Mouse (Mus musculus): ENCODE results near the gene Ankrd54. TPM values are rescaled to one million over a fixed set of nuclear protein-coding genes. Genes with fewer than 3 reads are reported as not detected.

The Ankrd54 gene
- polyA plus RNA-seq (2016; fragmentation: Nextera tagmentation; extraction: Ambion mirVana): 57.7 and 61.8 TPM in 2 replicates

- H3K36me3 ChIP-seq (replicated peaks): peaks cover 36% of the 10 kb centered on the region
- H3K27ac ChIP-seq (replicated peaks): peak within 1 kb of the TSS; percentile 88
- peaks cover 44% of the 10 kb centered on the region for H3K4me1 ChIP-seq
- WGBS: under 1% methylated on average over 80 of the region's 80 CpGs
- H3K9me3 ChIP-seq: no peaks in the 10 kb centered on the region
- no peaks in the 10 kb centered on the region for H3K27me3 ChIP-seq (replicated peaks; ENCODE audit: low read depth, poor library complexity, severe bottlenecking)
- DNase-seq (ENCODE audit: low spot score): peak; percentile 97
- H3K4me3 ChIP-seq: peak within 1 kb of the TSS; percentile 94
Measured at GRCm38 (mm10) chr15:79062376-79063159, at the start of gene Ankrd54. Gene Ankrd54 (minus strand): TSS chr15:79062893.

GRCm38 (mm10) chr15:79111774-79112173, 49.1 kb upstream of the Ankrd54 start:
- WGBS: 90% methylated on average over 4 of the region's 4 CpGs
- Histone ChIP-seq H3K27me3 (replicated peaks; ENCODE audit: low read depth, poor library complexity, severe bottlenecking) (peaks cover 21% of the 10 kb centered on the region), H3K4me1 (peaks cover 50% of the 10 kb centered on the region), H3K27ac (replicated peaks) (no peak overlapping the region), H3K36me3 (replicated peaks) (peaks cover 32% of the 10 kb centered on the region), H3K9me3 (no peaks in the 10 kb centered on the region), H3K4me3 (no peak overlapping the region)
- DNase-seq (ENCODE audit: low spot score): no peak

GRCm38 (mm10) chr15:79110528-79110927, 47.8 kb upstream of the Ankrd54 start:
- H3K36me3 ChIP-seq (replicated peaks): peaks cover 22% of the 10 kb centered on the region
- peak overlapping the region; percentile 85 for H3K4me3 ChIP-seq
- peaks cover 21% of the 10 kb centered on the region for H3K27me3 ChIP-seq (replicated peaks; ENCODE audit: low read depth, poor library complexity, severe bottlenecking)
- 77% methylated on average over 2 of the region's 2 CpGs for WGBS
- H3K9me3 ChIP-seq: no peaks in the 10 kb centered on the region
- DNase-seq (ENCODE audit: low spot score): no peak
- peaks cover 52% of the 10 kb centered on the region for H3K4me1 ChIP-seq
- H3K27ac ChIP-seq (replicated peaks): no peak overlapping the region

GRCm38 (mm10) chr15:79110031-79110430, 47.3 kb upstream of the Ankrd54 start:
- H3K4me1 ChIP-seq: peaks cover 50% of the 10 kb centered on the region
- peak overlapping the region; percentile 85 for H3K4me3 ChIP-seq
- no peaks in the 10 kb centered on the region for H3K9me3 ChIP-seq
- no peak for DNase-seq (ENCODE audit: low spot score)
- H3K27me3 ChIP-seq (replicated peaks; ENCODE audit: low read depth, poor library complexity, severe bottlenecking): peaks cover 21% of the 10 kb centered on the region
- peaks cover 17% of the 10 kb centered on the region for H3K36me3 ChIP-seq (replicated peaks)
- H3K27ac ChIP-seq (replicated peaks): no peak overlapping the region
- WGBS: 15% methylated on average over 9 of the region's 9 CpGs

GRCm38 (mm10) chr15:79109321-79109934, 46.7 kb upstream of the Ankrd54 start:
- WGBS: under 1% methylated on average over 46 of the region's 46 CpGs
- Histone ChIP-seq H3K27ac (replicated peaks) (peak overlapping the region; percentile 92), H3K36me3 (replicated peaks) (peaks cover 11% of the 10 kb centered on the region), H3K4me1 (peaks cover 46% of the 10 kb centered on the region), H3K9me3 (no peaks in the 10 kb centered on the region), H3K4me3 (peak overlapping the region; percentile 85), H3K27me3 (replicated peaks; ENCODE audit: low read depth, poor library complexity, severe bottlenecking) (peaks cover 21% of the 10 kb centered on the region)
- no peak for DNase-seq (ENCODE audit: low spot score)

DNA sequence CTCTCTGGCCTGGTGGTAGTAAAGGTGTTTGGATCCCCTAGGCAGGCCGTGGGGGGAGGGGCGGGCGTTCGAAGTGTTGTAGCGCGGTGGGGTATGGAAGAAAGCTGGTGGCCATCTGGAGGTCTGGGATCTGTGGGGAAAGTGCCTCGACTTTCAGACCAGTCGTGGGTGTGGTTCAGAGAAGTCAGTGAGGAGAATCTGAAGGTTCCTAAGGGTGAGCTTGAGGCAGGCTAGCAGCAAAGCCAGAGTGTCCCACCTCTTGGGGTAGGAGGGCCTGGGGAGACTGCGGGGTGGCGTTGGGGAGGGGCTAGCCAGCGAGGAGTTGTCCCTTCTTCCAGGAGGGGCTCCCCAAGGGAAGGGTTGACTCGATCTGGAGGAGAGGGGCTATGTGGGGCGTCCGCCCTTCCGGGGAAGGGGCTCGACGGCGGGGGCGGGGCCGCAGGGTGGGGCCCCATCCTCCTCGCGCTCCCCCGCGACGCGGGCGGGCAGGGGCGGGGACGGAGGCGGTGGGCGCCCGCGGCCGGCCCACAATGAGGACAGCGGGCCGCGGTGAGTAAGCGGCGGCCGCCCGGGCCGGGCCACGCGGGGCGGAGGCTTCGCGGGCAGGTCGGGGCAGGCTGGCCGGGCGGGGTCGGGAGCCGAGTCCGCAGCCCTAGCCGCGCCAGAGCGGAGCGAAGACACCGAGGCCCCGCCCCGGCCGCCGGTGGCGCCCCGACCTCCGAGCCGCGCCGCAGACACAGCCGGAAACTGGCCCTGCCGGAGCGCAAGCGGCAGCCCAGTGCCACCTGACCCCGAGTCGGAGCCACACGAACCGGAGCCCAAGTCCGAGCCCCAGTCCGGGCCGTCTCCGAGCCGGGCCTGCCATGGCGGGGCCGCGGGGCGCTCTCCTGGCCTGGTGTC, 46.0 kb upstream of the Ankrd54 start, which contains the start of gene Micall1:
Gene Micall1, plus strand, starts transcription at position 478 of the 900 bp plus-strand sequence.
- Histone ChIP-seq H3K4me1 (peaks cover 46% of the 10 kb centered on the region), H3K36me3 (replicated peaks) (peaks cover 10% of the 10 kb centered on the region), H3K9me3 (no peaks in the 10 kb centered on the region), H3K27ac (replicated peaks) (peak within 1 kb of the TSS; percentile 92), H3K4me3 (peak within 1 kb of the TSS; percentile 85), H3K27me3 (replicated peaks; ENCODE audit: low read depth, poor library complexity, severe bottlenecking) (peaks cover 21% of the 10 kb centered on the region)
- peak; percentile 76 for DNase-seq (ENCODE audit: low spot score)
- under 1% methylated on average over 85 of the region's 85 CpGs for WGBS

GRCm38 (mm10) chr15:79107966-79108365, 45.3 kb upstream of the Ankrd54 start:
- DNase-seq (ENCODE audit: low spot score): no peak
- WGBS: 16% methylated on average over 7 of the region's 7 CpGs

GRCm38 (mm10) chr15:79105804-79106203, 43.1 kb upstream of the Ankrd54 start:
- Histone ChIP-seq H3K4me3 (no peak overlapping the region), H3K4me1 (peaks cover 56% of the 10 kb centered on the region)
- WGBS: 58% methylated on average over 2 of the region's 2 CpGs

More at GRCm38 (mm10) chr15:79107966-79108365, 45.3 kb upstream of the Ankrd54 start:
- H3K36me3 ChIP-seq (replicated peaks): peaks cover 7% of the 10 kb centered on the region
- H3K4me1 ChIP-seq: peaks cover 46% of the 10 kb centered on the region
- H3K27me3 ChIP-seq (replicated peaks; ENCODE audit: low read depth, poor library complexity, severe bottlenecking): peaks cover 21% of the 10 kb centered on the region
- H3K4me3 ChIP-seq: peak overlapping the region; percentile 85
- peak overlapping the region; percentile 92 for H3K27ac ChIP-seq (replicated peaks)
- H3K9me3 ChIP-seq: no peaks in the 10 kb centered on the region

GRCm38 (mm10) chr15:79103264-79103663, 40.6 kb upstream of the Ankrd54 start:
- Histone ChIP-seq H3K27ac (replicated peaks) (no peak overlapping the region), H3K27me3 (replicated peaks; ENCODE audit: low read depth, poor library complexity, severe bottlenecking) (no peaks in the 10 kb centered on the region), H3K4me1 (peaks cover 45% of the 10 kb centered on the region), H3K4me3 (no peak overlapping the region), H3K36me3 (replicated peaks) (no peaks in the 10 kb centered on the region), H3K9me3 (no peaks in the 10 kb centered on the region)
- DNase-seq (ENCODE audit: low spot score): no peak
- 78% methylated on average over 10 of the region's 10 CpGs for WGBS

More at GRCm38 (mm10) chr15:79105804-79106203, 43.1 kb upstream of the Ankrd54 start:
- no peak overlapping the region for H3K27ac ChIP-seq (replicated peaks)
- DNase-seq (ENCODE audit: low spot score): no peak
- H3K27me3 ChIP-seq (replicated peaks; ENCODE audit: low read depth, poor library complexity, severe bottlenecking): peaks cover 15% of the 10 kb centered on the region
- H3K36me3 ChIP-seq (replicated peaks): no peaks in the 10 kb centered on the region
- H3K9me3 ChIP-seq: no peaks in the 10 kb centered on the region

- peaks cover 49% of the 10 kb centered on the region for H3K4me1 ChIP-seq
- H3K27me3 ChIP-seq (replicated peaks; ENCODE audit: low read depth, poor library complexity, severe bottlenecking): no peaks in the 10 kb centered on the region
- H3K36me3 ChIP-seq (replicated peaks): peaks cover 2% of the 10 kb centered on the region
- no peak for DNase-seq (ENCODE audit: low spot score)
- peak overlapping the region; percentile 63 for H3K27ac ChIP-seq (replicated peaks)
- no peaks in the 10 kb centered on the region for H3K9me3 ChIP-seq
- no peak overlapping the region for H3K4me3 ChIP-seq
Measured at GRCm38 (mm10) chr15:79101531-79101930, 38.8 kb upstream of the Ankrd54 start.

DNA sequence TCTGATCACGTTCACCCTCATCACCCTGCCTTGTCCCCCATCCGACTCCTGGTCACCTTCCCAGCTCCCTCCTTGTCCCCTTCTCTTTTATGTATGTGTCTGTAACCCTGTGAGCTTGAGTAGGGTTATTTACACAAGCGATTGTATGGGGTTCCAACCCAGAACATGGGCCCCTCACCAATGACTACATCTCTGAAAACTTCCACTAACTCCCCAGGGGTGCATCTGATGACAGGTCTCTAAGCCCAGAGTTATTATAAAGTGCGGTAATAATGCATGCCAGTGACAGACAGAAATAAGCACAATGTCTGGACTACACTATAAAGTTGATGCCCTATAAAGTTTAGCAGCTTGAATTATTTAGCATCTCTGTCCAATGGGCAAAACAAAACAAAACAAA, 37.7 kb upstream of the Ankrd54 start:
- Histone ChIP-seq H3K36me3 (replicated peaks) (peaks cover 14% of the 10 kb centered on the region), H3K27ac (replicated peaks) (no peak overlapping the region), H3K27me3 (replicated peaks; ENCODE audit: low read depth, poor library complexity, severe bottlenecking) (no peaks in the 10 kb centered on the region), H3K9me3 (no peaks in the 10 kb centered on the region), H3K4me1 (peaks cover 56% of the 10 kb centered on the region), H3K4me3 (no peak overlapping the region)
- no peak for DNase-seq (ENCODE audit: low spot score)
- 88% methylated on average over 4 of the region's 4 CpGs for WGBS

DNA sequence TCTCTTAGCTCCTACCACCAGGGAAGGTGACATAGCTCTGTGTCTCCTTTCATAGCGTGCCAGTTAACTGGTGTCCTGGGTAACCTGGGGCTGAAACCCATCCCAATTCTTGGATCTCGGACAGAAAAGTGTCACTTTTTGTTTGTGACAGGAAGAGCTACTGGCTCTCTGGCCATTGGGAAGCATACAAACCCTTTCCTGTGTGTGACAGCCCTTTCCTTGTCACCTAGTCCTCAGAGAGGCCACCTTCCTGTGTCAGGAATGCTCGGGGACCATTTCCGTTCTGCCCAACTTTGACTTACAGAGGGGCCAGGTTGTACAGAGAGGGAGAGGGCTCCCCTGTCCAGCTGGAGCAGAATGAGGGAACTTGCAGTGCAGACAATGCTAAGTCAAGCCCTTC, 36.8 kb upstream of the Ankrd54 start:
- no peaks in the 10 kb centered on the region for H3K27me3 ChIP-seq (replicated peaks; ENCODE audit: low read depth, poor library complexity, severe bottlenecking)
- no peak for DNase-seq (ENCODE audit: low spot score)
- H3K4me3 ChIP-seq: no peak overlapping the region
- peaks cover 56% of the 10 kb centered on the region for H3K4me1 ChIP-seq
- 58% methylated on average over 4 of the region's 4 CpGs for WGBS
- peaks cover 23% of the 10 kb centered on the region for H3K36me3 ChIP-seq (replicated peaks)
- H3K9me3 ChIP-seq: no peaks in the 10 kb centered on the region
- H3K27ac ChIP-seq (replicated peaks): no peak overlapping the region; the same call in 1 of the 2 replicates

Data from embryonic facial prominence, embryonic 10.5 days (tissue).